Mouse (Mus musculus) liver, adult 2 months (tissue): ENCODE measurements around the gene Tatdn2. TPM values are rescaled to one million over a fixed set of nuclear protein-coding genes. Genes with fewer than 3 reads are reported as not detected.
A peak's percentile ranks its signal among the peaks of the same experiment; 100 is the strongest.

Experiments used
- DNase-seq: peaks from one replicate; pipeline ENCODE4 v3.0.0-alpha.2; 2011; ENCODE audit warnings: low read depth, low spot score; ENCODE audit errors: extremely low read depth
- H3K27ac ChIP-seq: fragments of 200-500 bp; replicated peaks from 2 replicates; pipeline ENCODE4 v1.5.1; 2012; ENCODE audit warnings: low read depth, mild to moderate bottlenecking, control low read depth, inconsistent platforms, low read length; ENCODE audit not compliant: insufficient read depth
- H3K27me3 ChIP-seq: fragments of 200-500 bp; 2 replicates; pipeline ENCODE4 v1.6.1; 2012; ENCODE audit warnings: mild to moderate bottlenecking, moderate library complexity, low read length, inconsistent platforms; ENCODE audit not compliant: control insufficient read depth, insufficient read depth
- H3K36me3 ChIP-seq: fragments of 200-500 bp; 2 replicates; pipeline ENCODE4 v1.6.1; 2012; ENCODE audit warnings: low read length, inconsistent platforms; ENCODE audit not compliant: control insufficient read depth, insufficient read depth
- H3K4me1 ChIP-seq: fragments of 200-500 bp; 2 replicates; pipeline ENCODE4 v1.6.1; 2011; ENCODE audit warnings: low read length; ENCODE audit not compliant: control insufficient read depth, insufficient read depth
- H3K4me3 ChIP-seq: fragments of 200-500 bp; 2 replicates; pipeline ENCODE4 v1.5.1; 2011; ENCODE audit warnings: low read depth, mild to moderate bottlenecking, control low read depth, low read length, moderate library complexity; ENCODE audit not compliant: insufficient read depth
- H3K79me2 ChIP-seq: fragments of 200-500 bp; 2 replicates; pipeline ENCODE4 v1.6.1; 2012; ENCODE audit warnings: inconsistent platforms, mild to moderate bottlenecking, low read length, moderate library complexity; ENCODE audit not compliant: control insufficient read depth, insufficient read depth
- H3K9ac ChIP-seq: fragments of 200-500 bp; 2 replicates; pipeline ENCODE4 v1.6.1; 2012; ENCODE audit warnings: low read depth, mild to moderate bottlenecking, control low read depth, inconsistent platforms, low read length
- CTCF ChIP-seq: fragments of 200-500 bp; IDR thresholded peaks from 2 replicates; pipeline ENCODE4 v1.5.1; 2011; ENCODE audit warnings: low read depth, low read length, control low read depth
- POLR2A ChIP-seq: fragments of 200-500 bp; IDR thresholded peaks from 2 replicates; pipeline ENCODE4 v1.6.1; 2011; ENCODE audit warnings: low read length, control low read depth; ENCODE audit not compliant: insufficient read depth; ENCODE audit errors: extremely low read depth
- WGBS: fragments of 180-500 bp; shearing (Covaris S2); methylation state at CpG from one replicate; pipeline ENCODE4 v1.1.7; 2018; 5-methylcytosine and 5-hydroxymethylcytosine counted together
- polyA plus RNA-seq: library from polyadenylated mRNA; depleted of rRNA; stranded (reverse); fragments of >200 nt; gene quantifications from 2 replicates; pipeline ENCODE4 v1.2.3, GENCODE M21; 2012
- total RNA-seq: library from RNA; depleted of rRNA; stranded (reverse); fragments of >200 nt; gene quantifications from 2 replicates; pipeline ENCODE4 v1.2.3, GENCODE M21; 2014

The Tatdn2 gene
- total and polyA plus RNA-seq, 2 experiments: 15.0 to 15.6 TPM

DNA sequence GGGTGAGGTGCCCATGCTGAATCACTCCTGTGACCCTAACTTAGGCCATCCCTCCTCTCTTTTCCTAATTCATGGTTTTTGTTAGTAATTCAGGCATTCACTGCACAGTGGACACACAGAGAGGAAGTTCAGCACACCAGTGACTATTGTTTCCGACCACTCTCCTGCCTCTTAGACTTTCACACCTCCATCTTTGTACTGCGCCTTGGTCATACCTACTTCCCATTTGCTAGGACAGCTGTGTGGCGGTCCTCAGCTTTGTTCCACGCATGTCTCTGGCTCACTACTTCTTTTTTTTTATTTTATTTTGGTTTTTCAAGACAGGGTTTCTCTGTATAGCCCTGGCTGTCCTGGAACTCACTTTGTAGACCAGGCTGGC is 5.8 kb upstream of the Tatdn2 start:
- H3K4me1 ChIP-seq: peaks cover 26% of the 10 kb centered on the region
- WGBS: 28% methylated on average over 4 of the region's 4 CpGs
- no peaks in the 10 kb centered on the region for H3K27me3 ChIP-seq
- H3K36me3 ChIP-seq: peaks cover 30% of the 10 kb centered on the region
- peaks cover 6% of the 10 kb centered on the region; the same call in 1 of the 2 replicates for H3K79me2 ChIP-seq
- no peak for TF ChIP-seq CTCF
- no peak for TF ChIP-seq POLR2A
- peak overlapping the region; percentile 68 for H3K4me3 ChIP-seq
- peak overlapping the region; percentile 75 for H3K9ac ChIP-seq
- DNase-seq: no peak
- H3K27ac ChIP-seq: peak overlapping the region; percentile 91

- Histone ChIP-seq H3K79me2 (peaks cover 10% of the 10 kb centered on the region; the same call in 1 of the 2 replicates), H3K27ac (peak overlapping the region; percentile 48), H3K27me3 (no peaks in the 10 kb centered on the region), H3K4me3 (no peak overlapping the region), H3K9ac (0 out of 2 replicates have a peak overlapping the region, but pooled peaks have one; percentile 14), H3K36me3 (peaks cover 21% of the 10 kb centered on the region), H3K4me1 (peaks cover 27% of the 10 kb centered on the region)
- no peak for DNase-seq
- WGBS: 64% methylated on average over 5 of the region's 5 CpGs
- TF ChIP-seq POLR2A: no peak
- TF ChIP-seq CTCF: no peak
Measured at GRCm38 (mm10) chr6:113692661-113693133, 4.2 kb upstream of the Tatdn2 start.

- TF ChIP-seq CTCF (no peak), POLR2A (no peak)
- peaks cover 14% of the 10 kb centered on the region; the same call in 1 of the 2 replicates for H3K79me2 ChIP-seq
- WGBS: 57% methylated on average over 5 of the region's 5 CpGs
- H3K36me3 ChIP-seq: peaks cover 16% of the 10 kb centered on the region
- peaks cover 28% of the 10 kb centered on the region for H3K4me1 ChIP-seq
- no peak for DNase-seq
- no peak overlapping the region for H3K4me3 ChIP-seq
- no peak overlapping the region for H3K27ac ChIP-seq
- no peak overlapping the region for H3K9ac ChIP-seq
- H3K27me3 ChIP-seq: no peaks in the 10 kb centered on the region
Measured at GRCm38 (mm10) chr6:113693377-113693776, 3.5 kb upstream of the Tatdn2 start.

DNA sequence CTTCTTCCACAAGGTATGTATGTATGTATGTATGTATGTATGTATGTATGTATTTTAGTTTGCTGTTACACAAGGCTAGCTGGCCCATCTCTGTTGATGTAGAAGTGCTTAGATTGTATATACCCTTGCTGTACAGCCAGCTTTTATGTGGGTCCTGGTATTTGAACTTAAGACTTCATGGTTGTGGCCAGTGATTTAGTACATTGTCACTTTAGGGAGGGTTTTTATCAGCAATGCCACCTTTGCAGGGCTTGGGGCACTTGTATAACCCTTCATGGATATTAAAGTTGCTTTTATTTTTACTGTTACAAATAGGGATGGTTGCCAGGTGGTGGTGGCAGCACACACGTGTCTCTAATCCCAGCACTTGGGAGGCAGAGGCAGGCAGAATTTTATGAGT is 1.6 kb upstream of the Tatdn2 start:
- H3K36me3 ChIP-seq: peaks cover 16% of the 10 kb centered on the region
- DNase-seq: no peak
- 22% methylated on average over 1 of the region's 1 CpGs for WGBS
- H3K79me2 ChIP-seq: peaks cover 17% of the 10 kb centered on the region; the same call in 1 of the 2 replicates
- H3K4me1 ChIP-seq: peaks cover 16% of the 10 kb centered on the region
- H3K9ac ChIP-seq: no peak overlapping the region
- TF ChIP-seq POLR2A (no peak), CTCF (no peak)
- no peak overlapping the region for H3K4me3 ChIP-seq
- H3K27ac ChIP-seq: peak overlapping the region; percentile 86; the same call in 1 of the 2 replicates
- H3K27me3 ChIP-seq: no peaks in the 10 kb centered on the region

DNA sequence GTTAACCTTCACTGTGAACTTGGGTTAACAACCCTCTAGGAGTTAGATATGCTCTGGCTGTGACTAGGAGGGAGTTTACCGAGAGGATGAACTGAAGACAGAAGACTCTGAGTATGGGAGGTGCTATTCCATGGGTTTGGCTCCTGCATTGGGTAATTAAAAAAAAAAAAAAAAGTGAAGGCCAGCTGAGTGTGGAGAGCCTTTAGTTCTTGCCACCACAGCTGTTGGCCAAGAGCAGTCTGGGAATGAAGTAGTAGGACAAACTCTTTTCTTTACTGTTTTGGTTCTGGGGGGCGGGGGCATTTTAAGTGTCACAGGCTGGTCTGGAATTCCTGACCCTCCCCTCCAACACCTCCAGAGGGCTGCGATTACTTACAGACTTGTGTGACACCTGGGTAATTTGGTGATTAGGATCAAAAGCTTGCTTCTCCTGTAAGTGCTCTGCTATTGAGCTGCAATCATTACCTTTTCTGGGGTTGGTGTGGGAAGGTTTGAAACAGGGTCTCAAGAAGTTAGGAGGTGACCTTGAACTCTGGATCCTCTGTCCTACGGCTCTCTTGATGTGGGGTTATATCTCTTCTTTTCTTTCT is 989 bp upstream of the Tatdn2 start:
- Histone ChIP-seq H3K9ac (peak overlapping the region; percentile 44), H3K79me2 (peaks cover 19% of the 10 kb centered on the region; the same call in 1 of the 2 replicates), H3K4me1 (peaks cover 15% of the 10 kb centered on the region), H3K36me3 (peaks cover 19% of the 10 kb centered on the region), H3K27me3 (no peaks in the 10 kb centered on the region), H3K4me3 (no peak overlapping the region), H3K27ac (peak overlapping the region; percentile 86)
- 38% methylated on average over 4 of the region's 4 CpGs for WGBS
- peak; percentile 66 for DNase-seq
- no peak for TF ChIP-seq POLR2A
- no peak for TF ChIP-seq CTCF
